Mouse (Mus musculus) spleen, adult 12 weeks (tissue): ENCODE measurements around the gene Pknox2.
A peak's percentile ranks its signal among the peaks of the same experiment; 100 is the strongest.

Experiments used
- DNase-seq: peaks from one replicate; pipeline ENCODE4 v3.0.0; 2022; ENCODE audit warnings: low spot score

Pknox2 gene

DNA sequence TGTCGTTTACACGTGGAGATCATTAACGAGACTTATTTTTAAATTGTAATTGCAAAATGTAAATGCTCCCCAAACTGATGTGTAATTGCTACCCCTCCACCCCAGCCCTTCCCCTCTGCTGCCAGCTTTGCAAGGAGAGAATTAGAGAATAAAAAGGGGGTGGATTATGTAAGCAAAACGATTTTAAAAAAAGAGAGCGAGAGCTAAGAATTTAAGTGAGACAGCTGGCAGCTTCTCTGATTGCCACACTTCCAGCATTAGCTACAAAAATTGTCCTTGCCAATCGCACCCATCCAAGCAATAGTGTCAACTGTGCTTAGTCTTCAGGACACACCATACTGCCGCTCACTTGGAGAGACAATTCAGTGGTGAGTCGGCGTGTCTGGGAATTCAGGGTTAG is 162.0 kb downstream of the Pknox2 start:
- DNase-seq = no peak

DNA sequence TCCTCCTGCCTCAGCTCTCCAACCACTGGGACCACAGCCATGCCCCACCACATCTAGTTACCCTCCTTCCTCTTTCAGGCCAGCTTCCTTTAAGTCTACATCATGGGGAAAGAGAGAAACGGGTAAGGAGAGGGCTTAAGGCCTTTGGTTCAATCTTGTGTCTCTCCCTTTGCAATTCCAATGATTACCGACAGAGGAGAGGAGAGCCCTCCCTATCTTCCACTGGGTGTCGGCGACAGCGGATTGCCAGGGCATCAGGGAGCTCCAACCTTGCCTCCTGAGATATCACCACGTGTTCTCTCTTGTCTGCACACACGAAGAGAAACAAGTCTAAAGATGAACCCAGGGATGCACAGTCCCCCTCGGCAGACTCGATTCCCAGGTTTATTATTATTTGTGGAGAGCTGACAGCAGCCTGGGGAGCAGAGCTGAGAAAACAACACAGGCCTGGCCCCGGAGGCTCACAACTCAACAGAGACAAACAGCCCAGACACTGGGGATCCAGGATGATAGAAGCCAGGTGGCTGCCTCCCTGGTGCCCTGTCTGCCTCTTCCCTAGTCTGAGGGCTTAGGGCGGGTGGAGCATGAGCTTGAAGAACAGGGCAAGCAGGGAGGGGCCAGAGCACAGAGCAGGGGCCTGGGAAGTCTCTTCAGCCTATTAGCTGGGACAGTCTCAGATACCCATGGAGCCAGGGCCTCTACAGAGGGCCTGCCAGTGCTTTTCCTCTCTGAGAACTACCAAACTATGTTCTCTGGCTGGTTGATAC is 170.4 kb downstream of the Pknox2 start:
- no peak for DNase-seq

- no peak for DNase-seq
Measured at GRCm38 (mm10) chr9:36973486-36974227, 173.6 kb downstream of the Pknox2 start.

DNA sequence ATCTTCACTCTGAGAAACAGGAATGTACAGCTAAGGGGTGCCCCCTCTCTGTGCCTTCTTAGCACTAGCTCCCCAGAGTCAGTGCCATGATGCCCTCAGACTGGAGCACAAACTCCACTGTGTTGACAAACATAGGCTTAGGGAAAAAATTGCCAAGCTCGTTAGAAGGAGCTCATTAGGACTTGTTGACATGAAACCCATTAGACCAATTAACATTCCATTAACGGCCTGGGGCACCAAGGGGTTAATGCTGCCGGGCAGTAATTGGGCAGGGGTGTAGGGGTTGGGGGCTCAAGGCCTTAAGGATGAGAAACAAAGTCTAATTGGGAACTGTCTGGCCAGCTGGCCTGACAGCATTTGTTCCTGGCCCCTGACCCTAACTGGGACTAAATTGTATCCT is 175.1 kb downstream of the Pknox2 start:
- no peak for DNase-seq

DNA sequence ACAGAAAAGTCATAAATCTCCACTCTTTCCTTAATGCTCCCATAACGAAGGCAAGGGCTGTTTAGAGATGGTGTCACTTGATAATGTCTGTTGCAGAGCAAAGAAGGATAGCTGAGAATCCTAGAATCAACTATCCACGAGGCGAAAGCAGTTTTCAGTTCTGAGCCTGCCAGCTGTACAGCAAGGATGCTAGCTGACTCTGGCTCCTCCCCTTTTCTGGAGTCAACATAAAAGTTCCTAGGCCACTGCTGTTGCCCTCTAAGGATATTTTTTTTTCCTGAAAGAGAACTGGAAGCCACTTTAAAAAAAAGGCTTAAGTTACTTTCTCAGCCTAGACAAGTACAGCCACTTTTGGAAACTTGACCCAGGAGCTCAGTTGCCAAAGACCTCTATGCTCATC is 176.1 kb downstream of the Pknox2 start:
- DNase-seq = no peak

DNA sequence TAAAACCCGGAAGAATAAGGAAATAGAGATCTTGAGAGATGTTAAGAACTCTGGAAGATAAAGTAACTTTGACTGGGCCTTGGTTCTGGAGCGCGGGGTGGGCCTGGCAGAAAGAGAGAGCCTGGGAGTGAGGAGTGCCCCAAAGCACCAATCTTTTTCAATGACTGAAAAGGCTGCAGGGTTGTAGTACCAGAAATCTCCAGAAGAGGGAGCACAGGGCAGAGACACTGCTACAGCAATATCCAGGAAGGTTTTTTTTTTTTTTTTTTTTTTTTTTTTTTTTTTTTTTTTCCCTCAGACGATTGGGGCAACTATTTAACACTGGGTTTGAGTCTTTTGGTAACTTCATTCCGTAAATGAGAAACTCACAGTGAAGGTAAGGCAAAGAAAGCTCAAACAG is 176.6 kb downstream of the Pknox2 start:
- DNase-seq = peak; percentile 18

DNA sequence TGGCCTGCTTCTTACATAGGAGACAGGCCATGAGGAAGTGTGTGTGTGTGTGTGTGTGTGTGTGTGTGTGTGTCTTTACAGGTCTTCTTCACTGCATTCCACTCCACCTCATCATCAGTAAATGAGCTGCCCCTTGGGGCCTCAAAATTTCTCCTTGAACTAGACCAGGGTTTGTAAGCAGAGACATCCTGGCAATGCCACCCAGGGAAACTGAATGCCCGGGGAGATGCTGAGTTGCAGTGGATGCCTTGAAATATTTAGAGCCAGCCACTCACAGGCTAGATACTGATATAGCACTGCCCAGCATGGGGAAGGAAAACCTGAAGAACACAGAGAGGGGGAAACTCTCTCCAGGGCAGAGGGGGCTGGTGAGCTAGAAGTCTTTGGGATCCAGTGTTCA is 178.1 kb downstream of the Pknox2 start:
- DNase-seq = no peak

GRCm38 (mm10) chr9:36968713-36969112 is 178.5 kb downstream of the Pknox2 start:
- DNase-seq = no peak

GRCm38 (mm10) chr9:36968236-36968635 is 179.0 kb downstream of the Pknox2 start:
- no peak for DNase-seq

DNA sequence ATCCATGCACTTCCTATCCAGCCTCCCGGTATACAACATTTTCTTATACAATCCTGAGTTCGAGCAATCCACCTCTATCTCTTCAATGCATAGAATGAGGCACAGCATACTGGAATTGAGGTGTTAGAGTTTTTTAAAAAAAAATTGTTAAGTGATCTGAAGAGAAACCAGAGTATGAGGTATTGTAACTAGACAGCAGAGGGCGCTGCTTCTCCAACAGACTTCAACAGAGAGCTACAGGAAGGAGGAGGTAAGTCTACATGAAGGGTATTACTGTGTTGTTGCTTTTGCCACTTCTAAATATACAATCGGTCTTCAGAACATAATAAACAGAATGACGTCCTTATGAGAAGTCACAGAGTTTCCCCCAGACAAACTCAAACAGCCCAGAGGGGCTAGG is 181.5 kb downstream of the Pknox2 start:
- no peak for DNase-seq

GRCm38 (mm10) chr9:36964230-36964629 is 183.0 kb downstream of the Pknox2 start:
- no peak for DNase-seq

DNA sequence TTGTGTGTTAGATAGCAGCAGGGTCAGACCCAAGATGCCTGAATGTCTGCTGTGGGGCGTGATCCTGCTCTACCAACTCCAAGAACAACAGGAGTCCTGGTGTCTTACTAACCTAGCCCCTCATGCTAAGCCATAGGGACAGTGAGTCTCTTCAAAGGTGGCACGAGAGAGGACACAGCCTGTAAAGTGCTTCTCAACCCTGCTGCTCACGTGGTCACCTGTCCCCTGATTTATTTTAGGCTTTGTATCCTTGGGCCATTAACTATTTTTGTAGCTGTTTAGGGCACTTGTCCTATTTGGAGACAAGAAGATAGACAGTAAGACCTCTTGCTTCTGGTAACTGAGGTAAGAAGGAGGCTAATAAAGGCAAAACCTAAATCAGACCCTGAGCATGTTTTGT is 183.7 kb downstream of the Pknox2 start:
- no peak for DNase-seq

- DNase-seq = no peak
Measured at GRCm38 (mm10) chr9:36961874-36962273, 185.3 kb downstream of the Pknox2 start.

DNA sequence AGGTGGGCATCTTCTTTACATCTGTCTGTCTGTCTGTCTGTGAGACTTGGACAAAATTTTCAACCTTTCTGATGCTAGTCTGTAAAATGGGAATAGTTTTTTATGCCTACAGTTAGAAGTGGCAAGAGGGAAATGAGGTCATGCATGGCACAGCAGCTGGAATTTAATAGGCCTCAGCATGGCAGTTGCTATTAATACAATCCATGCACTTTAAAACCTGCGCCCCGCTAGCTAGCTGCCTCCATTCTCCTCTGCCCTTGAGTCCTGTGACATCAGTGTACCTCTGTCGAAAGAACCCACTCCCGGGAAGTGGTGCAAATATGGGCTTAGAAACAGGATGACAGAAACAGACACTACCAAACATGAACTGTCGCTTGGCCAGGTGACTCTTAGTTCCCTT is 186.1 kb downstream of the Pknox2 start:
- no peak for DNase-seq

GRCm38 (mm10) chr9:36951133-36951484 is 196.1 kb downstream of the Pknox2 start:
- no peak for DNase-seq

GRCm38 (mm10) chr9:36950271-36951132 is 196.7 kb downstream of the Pknox2 start:
- DNase-seq = no peak

DNA sequence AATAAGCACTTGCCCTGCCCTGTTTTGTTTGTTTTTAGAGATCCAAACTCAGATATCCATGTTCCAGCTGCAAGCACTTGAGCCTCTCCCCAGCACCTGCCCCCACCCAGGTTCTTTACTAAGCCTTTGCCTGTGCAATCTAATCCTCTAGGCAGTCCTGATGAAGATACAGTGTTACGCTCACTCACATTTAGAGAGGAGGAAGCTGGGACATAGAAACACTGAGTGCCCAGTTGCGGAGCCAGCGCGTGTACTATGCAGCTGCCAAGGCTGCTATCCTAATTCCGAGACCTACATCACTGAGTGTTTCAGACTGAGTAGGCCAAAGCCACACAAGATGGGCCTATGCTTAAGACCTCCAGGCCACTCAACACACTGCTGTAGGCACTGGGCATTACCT is 199.0 kb downstream of the Pknox2 start:
- DNase-seq = no peak

GRCm38 (mm10) chr9:36947056-36947694 is 200.0 kb downstream of the Pknox2 start:
- DNase-seq = no peak

DNA sequence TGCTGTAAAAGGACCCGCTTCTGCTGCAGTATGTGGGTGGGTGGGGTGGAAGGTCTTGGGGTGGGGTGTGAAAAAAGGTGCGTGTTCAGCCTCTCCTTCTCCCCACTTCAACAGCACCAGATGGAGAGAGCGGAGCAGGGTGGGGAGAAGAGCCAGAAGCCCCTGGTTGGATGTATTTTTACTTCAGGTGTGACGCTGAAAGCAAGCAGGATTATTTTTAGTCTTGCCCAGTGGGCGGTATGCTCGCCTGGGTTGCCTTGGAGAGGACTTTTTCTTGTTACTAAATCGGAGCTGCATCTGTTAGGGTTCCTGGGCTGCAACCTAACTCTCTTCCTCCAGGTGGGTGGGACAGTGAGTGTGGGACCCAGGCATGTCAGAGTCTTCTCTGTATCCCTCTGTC is 202.4 kb downstream of the Pknox2 start:
- DNase-seq = no peak

- no peak for DNase-seq
Measured at GRCm38 (mm10) chr9:36942561-36942960, 204.6 kb downstream of the Pknox2 start.

GRCm38 (mm10) chr9:36942131-36942530 is 205.1 kb downstream of the Pknox2 start:
- no peak for DNase-seq

GRCm38 (mm10) chr9:36941565-36941964 is 205.6 kb downstream of the Pknox2 start:
- no peak for DNase-seq
